Mouse (Mus musculus): ENCODE data around the gene Ankfn1.

Ankfn1 gene

DNA sequence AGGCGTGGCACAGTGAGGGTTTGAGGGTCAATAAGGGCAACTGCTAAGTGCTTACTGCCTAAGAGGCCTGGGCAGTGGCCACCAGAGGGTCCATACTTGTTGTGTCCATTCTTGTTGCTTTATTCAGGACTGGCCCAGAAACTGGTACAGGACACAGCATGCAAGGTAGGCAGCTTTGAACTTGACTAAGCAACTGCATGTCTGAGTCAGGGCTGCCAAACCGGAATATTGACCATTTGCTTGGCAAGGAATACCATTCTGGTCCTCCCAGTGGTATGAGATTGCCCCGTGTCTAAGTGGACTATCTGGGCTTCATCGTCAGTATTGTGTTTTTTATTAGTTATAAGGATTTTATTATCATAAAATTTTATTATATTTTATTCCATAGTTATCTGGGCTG, 312.1 kb downstream of the Ankfn1 start:
- DNase-seq (ENCODE audit: low read depth): no peak

DNA sequence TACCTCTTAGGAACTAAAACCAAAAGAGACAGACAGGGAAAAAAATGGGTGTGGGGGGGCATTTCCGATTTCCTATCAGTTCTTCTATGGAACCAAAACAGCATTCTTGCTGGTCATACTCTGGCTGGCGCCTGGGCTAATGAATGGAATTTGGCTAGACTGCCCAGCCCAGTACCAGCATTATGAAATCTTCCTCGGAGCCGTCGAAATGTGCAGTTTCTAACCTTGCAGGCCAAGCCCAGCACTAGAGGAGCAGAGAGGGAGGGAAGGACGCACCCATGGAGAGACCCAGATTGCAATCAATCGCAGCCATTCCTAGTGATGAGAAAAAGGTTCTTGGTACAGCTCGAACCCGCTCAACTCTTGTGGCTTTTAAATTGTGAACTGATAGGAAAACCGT, 315.2 kb downstream of the Ankfn1 start:
- DNase-seq (ENCODE audit: low read depth): no peak

DNA sequence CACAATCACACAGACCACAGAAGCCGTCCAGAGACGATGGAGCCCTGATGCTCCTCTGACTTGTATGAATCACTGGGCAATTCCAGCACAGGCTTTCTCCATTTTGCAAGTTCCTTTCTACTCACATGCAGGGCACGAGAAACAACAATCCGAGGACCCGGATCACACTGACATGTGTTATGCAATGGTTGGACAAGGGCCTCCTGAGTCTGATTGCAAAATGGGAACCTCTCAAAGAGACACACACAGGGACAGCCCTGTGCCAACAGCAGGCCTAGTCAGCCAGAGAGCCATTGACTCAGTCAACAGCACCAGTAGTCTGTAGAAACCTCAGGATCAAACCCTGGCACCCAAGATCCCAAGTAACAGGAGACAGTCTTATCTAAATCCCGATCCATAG, 318.0 kb downstream of the Ankfn1 start:
- DNase-seq (ENCODE audit: low read depth): no peak

DNA sequence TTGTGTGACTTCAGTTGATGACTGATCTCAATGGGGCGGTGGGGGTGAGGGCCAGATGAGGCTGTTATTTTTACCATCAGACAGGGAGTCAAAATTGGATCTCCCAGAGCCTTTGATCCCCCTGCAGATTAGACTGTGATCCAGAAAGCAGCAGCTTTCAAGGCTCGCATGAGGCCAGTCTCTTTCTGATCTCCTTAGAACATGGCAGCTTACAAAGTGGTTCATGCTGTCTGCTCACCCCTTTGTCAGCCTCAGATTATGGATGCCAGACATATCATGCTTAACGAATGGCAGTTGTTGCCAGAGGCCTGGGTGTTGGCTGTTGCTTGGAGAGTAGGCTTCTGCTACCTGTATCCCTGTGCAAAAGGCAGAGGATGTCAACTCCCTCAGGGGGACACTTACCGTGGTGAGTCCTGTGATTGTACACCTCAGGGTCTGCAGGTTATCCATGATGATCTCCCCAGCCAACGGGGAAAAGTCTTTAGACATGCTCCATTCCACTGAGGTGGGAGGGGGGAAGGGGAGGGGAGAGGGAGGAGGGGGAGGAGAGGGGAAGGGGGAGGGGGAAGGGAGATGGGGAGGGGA, 321.7 kb downstream of the Ankfn1 start:
- no peak for DNase-seq (ENCODE audit: low read depth)

DNA sequence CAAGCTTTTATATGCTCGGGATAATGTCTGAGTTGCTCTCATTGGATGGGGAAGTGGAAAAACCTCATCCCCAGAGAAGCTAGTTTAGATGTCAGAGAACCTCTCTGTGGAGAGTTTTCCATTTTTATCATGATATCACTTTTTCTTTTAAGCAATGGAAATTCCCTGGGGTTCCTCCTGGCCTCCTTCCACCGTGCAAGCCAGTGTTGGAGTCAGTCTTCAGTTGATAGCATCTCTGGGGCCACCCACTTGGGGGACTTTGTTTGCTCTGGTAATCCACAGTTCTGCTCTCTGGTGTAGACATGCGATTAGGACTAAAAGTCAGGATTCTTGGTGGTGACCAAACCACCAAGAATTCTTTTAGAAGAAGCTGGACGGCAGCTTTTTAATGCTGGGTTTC, 322.8 kb downstream of the Ankfn1 start:
- no peak for DNase-seq (ENCODE audit: low read depth)

DNA sequence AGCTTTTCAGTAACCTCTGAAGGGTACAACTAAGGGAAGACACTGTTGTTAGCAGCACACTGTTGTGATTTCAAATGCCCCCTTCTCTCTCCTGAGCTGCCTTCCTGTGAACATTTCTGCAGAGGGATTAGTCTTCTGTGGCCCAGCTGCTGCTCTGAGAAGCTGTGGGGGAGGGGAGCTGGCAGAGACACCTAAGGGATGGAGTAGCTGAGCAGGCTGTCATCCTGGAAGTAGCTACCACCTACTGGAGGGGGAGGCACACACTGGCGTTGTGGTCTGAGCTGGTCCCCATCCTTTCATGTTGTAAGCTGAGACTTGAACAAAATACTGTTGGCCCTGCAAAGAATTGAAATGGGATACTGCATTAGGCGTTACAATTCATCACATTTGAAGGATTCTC, 324.6 kb downstream of the Ankfn1 start:
- DNase-seq (ENCODE audit: low read depth): no peak

DNA sequence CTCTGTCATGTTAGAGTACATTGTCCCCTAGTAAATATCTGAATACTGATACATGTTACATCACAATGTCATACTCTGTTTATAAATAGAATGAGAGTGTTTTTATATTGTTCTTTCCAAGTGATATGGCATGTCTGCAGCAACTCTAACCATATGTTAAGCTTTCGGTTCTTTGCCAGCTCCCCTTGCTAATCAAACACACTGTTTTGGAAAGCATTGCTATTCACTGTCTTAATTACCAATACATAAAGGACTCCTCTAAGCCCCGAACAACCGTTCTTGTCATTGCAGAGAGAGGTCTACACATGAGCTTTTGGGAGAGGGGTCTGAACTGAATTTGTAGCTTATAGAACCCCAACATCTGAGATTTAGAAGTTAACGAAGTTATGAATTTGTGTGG, 327.0 kb downstream of the Ankfn1 start:
- DNase-seq (ENCODE audit: low read depth): no peak

DNA sequence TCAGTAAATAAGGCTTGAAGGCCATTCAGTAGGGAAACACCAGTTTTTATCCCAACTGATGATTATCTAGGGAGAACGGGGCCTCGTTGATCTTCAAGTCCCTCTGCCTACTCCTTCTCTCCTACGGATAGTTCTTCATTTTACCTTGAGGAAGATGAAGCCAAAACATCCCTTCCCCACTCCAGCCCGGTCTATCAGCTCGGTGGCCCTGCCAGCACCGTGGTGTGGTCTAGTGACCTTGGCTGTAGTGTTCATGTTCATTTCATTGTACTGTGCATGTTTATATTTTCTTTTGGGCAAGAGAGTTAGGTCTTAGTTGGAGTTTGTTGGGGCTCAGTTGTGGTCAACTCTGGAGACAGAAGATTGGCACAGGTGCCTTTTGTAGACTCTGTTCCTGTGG, 328.5 kb downstream of the Ankfn1 start:
- DNase-seq (ENCODE audit: low read depth): no peak

DNA sequence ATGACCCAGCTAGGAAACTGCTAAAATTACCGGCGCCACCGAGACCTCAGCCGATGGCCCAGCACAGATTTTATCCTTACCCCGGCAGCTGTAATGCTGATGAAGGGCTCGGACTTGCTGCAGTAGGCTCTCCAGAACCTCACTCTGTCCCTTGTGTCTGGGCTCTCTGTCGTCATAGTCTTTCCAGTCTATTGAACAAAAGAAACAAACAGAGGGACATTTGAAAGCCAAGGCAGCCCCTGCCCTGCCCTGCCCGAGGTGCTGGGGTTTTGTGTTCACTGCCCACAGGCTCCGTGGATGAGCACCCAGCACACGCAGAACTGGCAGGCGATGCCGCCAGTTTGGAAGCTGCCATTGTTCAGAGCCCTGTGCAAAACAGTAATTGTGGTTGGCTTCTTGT, 330.0 kb downstream of the Ankfn1 start:
- DNase-seq (ENCODE audit: low read depth): no peak

DNA sequence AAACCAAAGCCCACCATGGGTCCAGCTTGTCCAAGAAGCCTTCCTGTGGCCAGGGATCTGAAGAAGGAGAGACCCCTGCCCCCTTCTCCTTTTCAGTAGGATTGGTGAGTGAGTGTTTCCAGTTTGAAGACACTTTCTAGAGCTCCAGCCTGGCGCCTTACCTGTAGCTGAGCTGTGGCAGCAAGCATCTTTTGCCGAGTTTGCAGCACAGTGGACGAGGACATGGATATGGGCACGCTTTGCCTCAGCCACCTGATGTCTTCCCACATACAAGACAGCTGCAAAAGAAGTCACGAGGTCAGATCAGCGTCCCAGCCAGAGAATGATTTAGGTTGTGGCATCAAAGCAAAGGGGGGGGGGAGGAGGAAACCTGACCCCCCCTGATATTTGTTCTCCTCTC, 336.9 kb downstream of the Ankfn1 start:
- DNase-seq (ENCODE audit: low read depth): no peak

DNA sequence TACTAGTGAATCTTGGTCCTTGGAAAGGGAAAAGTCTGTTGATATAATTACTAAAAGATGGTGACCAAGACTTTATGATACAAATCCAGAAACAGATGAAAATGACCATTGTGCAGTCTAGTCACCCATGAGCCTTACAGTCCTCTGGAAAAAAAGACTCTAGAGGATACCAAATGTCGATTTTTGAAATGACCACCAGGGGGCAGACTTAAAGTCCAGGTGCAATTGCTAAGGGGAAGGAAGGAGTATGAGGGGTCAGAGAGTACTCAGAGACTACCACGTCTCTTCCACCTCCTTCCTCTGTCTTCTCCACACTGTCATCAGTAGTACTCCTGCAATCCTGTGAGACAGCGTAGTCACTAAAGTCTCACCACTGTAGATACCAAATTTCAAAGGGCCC, 353.1 kb downstream of the Ankfn1 start:
- DNase-seq (ENCODE audit: low read depth): peak; percentile 1

DNA sequence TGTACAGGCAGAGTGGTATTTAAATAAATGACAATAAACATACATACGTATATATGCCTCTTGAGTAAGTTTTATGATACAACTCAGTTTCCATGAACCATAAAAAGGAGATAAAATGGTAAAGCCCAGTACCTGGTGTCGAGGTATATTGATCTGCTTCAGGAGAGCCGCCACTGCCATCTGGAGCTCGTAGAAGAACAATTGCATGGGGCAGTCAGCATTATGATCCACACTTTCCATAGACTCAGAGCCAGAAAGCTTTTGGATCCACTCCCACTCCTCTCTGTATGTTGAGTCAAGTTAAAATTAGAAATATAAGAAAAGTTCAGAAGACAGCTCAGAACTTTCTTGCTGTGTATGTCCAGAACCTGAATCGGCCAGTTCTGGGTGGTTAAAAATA, 354.8 kb downstream of the Ankfn1 start:
- DNase-seq (ENCODE audit: low read depth): no peak

DNA sequence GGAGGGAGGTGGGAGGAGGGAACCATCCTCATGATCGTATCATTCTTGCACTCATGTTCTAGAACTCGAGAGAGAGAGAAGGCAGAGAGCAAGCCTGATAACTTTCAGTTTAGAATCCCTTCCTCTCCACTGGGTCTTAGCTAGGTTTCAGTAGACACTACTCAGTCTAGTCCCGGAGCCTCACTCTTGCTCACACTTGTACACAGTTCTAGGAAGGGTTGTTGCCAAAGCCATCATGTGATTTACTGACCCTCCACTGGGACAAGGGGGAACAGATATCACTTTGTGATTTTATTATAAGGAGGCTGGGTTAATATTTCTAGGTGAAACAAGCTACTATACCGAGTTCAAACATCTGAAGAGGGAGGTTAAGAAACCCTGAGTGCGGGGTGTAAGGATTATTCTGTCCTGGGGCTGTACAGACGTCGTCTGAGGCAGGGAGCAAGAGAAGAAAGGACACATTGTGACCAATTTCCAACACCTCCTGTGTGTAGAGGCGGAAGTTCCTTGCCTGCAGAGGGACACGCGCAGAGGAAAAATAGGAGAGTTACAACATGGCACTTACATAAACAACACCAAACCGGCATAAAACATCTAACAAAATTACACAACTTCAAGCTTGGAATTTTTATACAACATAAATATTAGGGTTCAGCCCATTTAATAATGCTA, 356.6 kb downstream of the Ankfn1 start:
- DNase-seq (ENCODE audit: low read depth): no peak

DNA sequence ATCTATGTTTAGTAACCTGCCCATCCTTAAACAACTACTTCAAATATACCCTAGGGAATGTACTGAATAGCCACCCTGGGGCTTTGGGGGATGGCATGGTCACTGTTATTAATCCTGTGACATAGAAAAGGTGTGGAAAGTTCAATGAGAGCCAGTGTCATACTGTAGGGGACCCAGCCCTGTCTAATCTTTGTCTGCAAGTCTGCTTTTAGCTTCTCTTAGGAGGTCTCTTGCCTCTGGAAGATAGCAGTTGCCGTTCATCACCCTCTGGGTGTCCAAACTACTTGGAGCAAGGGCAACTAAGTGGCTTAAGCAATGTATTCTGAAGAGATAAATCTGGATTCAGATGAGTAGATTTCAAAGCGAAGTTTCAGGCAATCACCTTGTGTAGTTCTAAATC, 357.6 kb downstream of the Ankfn1 start:
- no peak for DNase-seq (ENCODE audit: low read depth)

DNA sequence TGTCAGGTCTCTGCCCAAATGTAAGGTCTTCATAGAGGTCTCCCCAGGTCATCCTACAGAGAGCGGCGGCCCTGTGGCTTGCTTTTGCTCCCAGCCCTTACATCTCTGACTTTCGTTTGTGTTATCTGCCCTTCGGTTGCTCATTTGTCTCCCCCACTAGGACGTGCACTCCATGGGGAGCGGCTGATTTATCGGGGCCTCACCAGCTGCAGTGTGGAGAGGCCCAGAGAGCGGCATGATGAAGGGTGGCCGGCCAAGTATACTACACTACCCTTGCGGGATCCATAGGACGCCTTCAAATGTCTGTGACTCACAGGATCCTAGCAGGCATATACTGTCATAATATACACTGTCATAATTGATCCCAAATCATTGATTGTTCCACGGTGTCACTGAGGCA, 358.8 kb downstream of the Ankfn1 start:
- no peak for DNase-seq (ENCODE audit: low read depth)

DNA sequence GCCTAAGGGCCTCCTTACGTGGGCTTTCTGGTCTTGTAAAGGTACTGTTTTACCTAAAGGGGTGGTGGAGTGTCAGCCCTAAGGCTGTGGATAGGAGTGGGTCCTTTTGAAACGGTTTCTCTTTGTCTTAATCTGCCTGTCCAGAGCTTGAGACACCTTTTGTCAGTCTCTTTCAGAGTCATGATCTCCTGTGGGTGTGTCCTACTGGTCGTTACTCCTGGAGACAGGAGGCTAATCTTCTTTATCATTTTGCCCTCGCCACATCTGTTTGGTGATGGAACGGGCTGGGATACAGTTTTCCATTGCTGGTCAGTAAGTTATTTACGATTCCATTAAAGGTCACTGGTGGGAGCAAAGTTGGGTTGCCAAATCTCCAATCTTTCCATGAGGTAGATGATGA, 360.7 kb downstream of the Ankfn1 start:
- no peak for DNase-seq (ENCODE audit: low read depth)

DNA sequence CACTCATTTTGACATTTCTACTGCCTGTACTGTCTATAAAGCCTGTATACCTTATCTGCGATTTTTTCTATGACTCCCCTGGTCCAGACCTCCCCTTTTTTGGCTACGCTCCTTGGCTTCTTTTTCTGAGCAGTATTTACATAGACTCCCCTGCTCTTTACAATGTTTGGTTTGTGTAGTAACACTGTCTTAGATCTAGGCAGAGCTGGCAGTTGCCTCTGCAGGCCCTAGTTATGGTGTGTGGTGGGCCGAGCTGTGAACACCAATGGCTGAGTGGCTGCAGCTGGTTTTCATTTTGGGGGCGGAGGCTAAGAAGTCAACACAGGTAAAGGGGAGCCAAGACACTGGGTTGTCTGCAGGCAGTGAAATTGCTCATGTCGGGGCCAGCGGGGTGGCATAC, 368.7 kb downstream of the Ankfn1 start:
- DNase-seq (ENCODE audit: low read depth): no peak

DNA sequence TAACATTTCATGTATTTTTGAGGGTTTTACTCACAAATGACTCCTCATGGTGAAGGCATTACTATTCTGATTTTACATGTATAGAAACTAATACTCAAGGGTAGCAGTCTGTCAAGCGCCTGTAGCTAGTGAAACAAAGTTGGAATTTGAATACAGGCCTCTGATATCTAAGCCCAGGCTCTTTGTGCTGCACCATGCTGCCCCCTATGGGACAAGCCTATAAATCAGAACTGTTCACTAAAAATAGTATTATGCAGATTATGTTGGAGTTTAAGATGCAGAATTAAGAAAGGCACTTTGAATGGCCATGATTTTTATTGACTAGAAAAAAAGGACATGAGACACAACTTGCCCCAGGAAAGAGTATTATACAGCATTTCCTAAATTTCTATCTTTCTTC, 373.0 kb downstream of the Ankfn1 start:
- DNase-seq (ENCODE audit: low read depth): no peak

DNA sequence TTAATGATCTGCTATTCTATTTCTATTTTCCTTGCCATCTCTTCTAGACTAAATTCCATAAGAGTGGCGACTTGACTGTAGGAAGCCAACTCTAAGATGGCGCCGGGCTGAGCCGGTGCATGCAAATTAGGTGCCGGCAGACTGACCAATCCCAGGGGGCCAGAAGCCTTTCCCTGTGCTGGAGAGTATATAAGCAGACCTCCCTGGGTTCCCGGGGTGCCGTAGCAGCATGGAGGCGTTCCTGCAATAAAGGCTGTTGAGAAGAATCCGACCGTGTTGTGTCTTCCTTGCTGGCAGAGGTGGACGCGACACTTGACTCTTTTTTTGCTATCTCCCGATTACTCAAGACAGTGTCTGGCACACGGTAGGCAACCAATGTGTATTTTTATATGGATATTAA, 374.0 kb downstream of the Ankfn1 start:
- no peak for DNase-seq (ENCODE audit: low read depth)

DNA sequence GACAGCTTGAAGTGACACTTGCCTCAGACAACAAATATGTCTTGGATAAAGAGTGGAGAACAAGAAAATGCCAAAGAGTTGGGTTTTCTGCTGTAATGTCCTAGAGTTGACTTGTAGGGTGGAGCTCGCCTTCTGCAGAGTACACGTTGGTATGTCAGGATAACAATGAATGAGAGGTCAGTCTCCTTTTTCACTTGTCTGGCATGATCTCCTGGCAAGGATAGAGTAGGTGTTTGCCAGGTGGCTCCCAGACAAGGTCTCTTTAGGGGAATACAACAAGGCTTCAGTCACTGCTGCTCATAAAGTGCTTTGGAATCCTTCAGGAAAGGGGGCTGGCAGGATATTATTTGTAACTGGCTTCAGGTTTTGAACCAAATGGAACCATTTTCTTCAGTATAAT, 388.6 kb downstream of the Ankfn1 start:
- no peak for DNase-seq (ENCODE audit: low read depth)

DNA sequence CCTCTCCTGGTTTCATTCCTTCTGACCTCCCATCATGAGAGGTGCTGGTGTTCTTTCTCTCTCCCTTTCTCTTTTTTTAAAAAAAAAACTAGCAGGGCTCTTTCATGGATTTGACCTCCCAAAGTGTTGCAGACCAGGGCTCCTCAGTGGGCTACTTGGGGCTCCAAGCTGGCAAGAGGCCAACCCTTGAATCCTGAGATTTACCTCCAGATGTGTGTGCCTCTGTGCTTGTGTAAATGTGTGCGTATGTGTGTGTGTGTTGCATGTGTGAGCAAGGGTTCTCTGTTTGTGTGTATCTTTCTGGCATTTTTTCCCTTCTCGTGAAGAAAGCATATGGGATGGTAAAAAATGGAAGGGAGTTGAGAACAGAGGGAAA, 394.8 kb downstream of the Ankfn1 start:
- no peak for DNase-seq (ENCODE audit: low read depth)

DNA sequence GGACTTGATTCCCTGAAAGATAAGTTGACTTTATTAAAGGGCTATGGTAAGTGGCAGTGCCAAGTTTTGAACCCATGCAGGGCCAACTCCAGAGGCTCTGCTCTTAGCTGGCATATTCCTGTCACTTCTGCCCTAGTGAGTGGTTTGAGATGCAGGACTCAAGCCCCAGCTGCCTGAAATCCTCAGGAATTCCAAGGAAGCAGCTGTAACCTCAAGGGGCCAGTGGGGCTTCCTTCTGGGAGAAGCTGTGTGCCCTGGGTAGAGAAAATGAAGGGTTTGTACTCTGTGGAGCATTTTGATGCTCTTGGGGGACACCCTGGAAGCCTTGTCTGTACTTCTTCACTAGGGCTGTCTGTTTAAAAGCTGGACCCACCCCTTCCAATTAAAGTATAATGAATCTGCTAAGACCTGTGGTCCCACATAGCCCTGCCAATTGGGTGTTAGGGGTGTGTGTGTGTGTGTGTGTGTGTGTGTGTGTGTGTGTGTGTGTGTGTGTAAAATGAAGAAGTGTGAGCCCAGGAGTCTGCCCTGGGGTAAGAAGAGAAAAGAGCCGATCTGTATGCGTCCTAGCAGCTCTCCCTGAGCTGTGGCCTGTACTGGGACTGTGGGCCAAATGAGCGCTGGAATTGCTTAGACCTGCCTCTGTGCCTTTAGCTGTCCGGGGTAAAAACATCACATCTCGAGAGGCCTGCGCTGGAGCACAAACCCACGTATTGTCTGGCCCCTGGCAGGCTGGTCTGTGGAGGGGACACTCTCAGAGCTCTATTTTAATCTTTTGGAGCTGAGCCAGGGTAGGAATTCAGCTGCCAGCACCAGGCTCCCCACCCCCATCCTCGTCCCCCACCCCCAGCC, 395.4 kb downstream of the Ankfn1 start:
- DNase-seq (ENCODE audit: low read depth): no peak

DNA sequence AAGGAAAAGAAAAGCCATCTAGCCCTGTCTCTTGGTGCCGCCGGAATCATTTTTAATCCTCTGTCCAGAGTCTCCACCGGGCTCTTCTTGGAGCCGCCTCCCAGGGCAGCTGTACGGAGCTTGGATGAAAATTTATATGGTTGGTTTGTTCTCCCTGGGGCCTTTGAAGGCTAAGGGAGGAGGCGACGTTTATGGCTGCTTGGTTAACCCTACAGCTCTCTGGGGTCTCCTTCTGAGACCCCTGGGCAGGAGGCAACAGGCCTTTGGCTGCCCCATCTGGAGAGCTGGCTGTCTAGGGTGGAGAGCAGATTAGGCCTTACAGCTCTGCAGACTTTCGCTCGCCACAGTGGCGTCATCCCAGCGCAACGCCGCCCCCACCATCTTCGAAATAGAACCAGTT, 406.5 kb downstream of the Ankfn1 start:
- DNase-seq (ENCODE audit: low read depth): no peak

DNA sequence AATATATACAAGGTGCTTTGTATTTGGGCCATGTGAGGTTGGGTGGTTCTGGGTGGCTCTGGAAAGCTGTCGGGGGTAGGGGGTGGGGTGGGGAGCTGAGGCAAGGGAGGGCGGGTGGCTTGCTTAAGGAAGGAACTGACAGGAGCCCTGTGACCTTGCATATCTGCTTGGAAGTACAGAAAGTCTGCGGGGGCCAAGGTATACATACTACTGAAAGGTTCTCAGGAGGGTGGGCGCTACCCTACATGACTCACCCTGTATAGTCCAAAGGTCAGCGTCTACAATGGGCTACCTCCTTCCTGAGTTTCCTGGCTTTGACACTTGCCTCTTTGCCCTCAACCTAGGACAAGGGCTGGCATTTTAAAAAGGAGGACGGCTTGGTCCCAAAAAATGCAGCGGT, 407.1 kb downstream of the Ankfn1 start:
- no peak for DNase-seq (ENCODE audit: low read depth)

Measured in naive thymus-derived CD4-positive, alpha-beta T cell, adult 2 months (primary cell).